Mouse (Mus musculus): Measurements from ENCODE around the gene Nipal1.

Nipal1 gene

DNA sequence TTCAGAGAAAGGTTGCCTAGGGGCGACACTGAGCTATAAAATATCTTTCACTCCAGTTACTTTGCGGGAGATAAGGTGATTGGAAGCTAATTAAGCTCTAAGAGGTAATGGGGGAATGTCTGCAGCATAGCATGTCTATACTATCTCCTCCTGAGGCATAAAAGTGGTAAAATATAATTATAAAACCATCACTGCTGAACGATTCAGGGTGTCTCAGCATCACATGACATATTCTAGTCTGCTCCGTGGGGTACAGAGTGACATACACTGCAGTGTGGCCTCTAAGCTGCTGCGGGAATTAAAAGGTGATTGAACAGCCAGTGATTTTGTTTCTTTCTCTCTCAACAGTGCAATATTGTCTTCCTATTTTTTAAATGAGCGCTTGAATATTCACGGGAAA, 18.8 kb downstream of the Nipal1 start:
- no peak for DNase-seq

DNA sequence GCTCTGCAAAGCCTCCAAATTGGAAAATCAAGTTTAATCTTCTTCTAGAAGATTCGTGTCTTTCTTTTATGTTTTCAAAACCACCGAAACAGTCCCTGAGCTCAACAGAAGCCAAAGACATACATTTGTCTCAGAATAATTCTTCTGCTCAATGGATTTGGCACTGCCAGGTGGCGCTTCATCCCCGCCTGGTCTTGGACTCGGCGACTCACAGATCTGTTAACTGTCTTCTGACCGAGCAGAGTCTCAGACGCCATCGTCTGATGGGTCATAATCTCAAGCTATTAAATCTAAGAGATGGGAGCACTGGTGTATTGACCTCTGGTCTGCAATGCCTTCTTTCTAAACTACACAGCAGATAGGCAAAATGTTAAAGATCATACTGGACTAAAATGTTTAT, 20.8 kb downstream of the Nipal1 start:
- no peak for DNase-seq

DNA sequence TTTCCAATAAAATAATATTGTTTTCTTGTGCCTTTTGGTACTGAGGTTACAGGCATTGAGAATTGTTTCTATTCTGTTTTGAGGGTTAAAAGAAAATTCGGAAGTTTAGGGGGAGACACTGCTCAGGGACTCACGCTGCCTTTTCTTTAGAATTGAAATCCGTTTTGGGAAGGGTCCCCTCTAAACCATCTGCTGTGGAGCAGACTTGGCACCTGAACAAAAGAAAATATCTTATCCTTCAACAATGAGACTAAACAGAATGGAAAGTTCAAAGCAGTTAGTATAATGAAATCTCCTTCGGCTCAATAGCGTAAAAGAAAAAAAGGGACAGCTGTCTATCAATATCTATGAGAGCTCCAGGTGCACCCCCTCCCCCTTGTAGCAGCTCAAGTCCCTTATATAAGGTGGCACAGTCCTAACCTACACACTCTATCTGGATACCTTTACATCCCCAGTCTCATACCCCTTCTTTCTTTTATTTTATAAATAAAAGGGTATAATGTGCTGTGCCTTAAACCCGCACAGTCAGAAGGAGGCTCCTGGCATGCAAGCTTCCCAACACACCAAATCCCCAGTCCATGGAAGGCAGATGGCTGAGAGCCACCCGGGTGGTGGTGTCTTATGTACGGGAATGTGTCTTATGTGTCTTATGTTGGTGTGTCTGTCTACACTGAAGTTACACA, 23.6 kb downstream of the Nipal1 start:
- DNase-seq = no peak

DNA sequence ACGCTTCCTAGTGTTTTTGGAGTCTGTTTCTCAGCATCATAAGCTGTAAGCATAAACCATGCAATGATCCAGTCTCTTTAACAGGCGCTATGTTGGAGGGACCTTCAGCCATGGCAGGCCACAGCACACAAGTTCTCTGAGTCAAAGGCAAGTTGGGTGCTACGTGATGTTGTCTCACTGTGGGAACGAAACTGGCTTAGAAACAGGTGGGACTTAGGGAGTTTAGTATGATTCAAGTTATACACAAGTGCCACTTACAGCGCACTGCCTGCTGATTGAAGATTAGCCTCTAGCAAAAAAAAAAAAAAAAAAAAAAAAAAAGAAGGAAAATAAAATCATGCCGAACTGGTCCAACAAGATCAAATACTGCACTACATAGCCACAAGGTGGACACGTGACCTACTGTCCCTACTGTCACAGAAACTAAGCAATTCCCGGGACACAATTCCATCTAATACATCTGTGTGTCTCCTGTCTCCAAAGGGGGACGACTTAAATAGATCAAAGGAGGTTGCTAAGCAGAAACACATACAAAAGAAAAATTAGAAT, 27.5 kb downstream of the Nipal1 start:
- no peak for DNase-seq

DNA sequence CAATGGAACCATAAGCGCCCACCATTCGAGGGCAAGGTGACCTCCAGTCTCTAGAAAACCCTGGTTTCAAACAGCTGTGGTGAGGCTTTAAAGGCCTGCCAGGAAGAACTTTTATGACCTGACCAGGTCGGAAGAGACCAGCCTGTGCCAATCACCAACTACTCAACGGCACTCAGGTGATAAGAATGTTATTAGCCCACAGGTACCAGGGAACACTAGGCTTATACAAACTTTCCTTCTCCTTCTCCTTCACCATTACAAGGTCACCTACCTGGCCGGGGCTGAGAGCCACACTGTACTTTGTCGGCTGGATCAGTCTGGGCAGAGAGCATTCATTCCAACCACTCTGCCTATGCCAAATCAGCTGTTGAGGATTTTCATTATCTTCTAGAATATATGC, 33.9 kb downstream of the Nipal1 start:
- peak; percentile 21 to 23 for DNase-seq

DNA sequence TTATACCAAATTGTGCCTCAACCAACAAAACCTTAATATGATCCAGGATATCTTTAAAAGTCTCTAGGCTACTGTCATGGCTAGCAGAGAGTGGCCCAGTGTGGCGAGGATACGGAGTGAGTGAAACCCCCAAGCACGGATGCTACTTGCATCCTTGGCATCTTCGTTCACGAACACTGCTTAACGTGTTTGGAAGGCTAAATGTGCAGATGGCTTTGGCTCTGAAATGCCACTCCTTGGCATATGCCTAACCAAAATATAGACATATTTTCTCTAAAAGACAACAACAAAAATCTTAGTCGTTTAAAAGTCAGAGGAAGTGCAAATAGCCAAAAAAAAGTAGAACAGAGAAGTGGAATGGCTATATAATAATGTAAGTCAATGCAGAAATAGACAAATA, 42.0 kb downstream of the Nipal1 start:
- no peak for DNase-seq

DNA sequence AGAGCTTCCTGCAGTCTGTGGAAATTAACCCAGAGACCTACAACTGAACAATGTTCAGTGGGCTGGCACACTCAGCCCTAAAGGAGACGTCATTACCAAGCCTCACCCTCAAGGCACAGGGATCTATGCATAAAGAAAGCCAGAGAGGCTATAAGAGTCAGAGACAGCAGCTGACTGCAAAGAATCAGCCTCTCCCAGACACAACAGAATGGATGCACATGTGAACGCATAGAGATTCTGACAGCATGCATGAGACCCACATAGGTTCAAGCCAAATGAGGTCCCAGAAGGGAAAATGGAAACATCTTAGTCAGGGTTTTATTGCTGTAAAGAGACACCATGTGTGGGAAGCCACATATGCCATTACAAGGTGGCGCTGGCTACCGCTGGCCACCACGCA, 42.9 kb downstream of the Nipal1 start:
- no peak for DNase-seq

DNA sequence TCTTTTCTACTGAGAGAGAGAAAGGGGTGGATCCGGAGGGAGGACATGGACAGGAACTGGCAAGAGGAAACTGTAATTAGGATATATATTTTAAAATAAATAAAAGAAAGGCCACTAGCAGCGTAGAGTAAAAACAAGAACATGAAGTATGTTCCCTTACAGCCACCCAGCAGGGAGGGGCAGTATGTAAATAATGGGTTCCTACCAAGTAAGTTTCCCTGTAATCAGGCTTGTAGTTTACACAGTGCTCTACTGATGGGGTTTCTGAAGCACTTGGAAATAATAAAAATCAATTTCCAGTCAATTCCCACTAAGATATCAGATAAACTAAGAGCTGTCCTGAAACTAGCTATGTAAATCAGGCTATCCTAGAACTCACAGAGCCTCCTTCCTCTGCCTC, 47.1 kb downstream of the Nipal1 start:
- no peak for DNase-seq

DNA sequence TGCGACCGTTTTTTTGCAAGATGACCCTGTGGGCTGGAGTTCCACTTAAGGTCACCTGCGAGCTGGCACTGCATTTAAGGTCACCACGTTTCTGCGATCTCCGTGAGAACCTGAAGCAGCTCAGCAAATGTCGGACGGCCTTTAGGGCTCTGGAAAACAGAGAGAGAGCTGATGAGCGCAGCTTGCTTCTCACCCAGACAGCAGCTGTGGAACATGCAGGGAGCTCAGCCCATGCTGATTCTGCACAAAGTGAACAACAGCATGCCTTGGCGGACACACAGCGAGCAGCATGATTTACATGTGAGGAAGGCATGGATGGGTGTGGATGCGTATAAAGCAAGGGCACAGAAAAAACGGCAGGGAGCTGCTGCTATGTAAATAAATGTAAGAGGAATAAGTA, 48.9 kb downstream of the Nipal1 start:
- no peak for DNase-seq

DNA sequence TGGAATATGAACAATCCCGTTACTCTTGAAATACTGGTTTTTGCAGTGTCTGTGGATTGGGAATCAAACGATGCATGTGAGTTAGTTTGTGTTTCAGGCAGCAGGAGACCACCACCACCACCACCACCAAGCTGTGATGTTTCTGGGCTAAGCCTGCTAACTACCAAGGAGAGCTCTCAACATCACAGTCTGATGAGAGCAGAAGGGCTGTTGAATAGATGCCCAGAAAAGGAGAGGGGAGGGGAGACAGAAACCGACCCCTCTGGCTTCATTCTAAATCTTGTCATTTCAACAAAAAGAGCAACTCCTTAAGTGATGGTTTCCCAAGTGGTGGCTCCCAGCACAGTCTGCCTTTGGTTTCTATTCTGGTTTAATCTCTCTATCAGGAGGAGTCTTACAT, 50.7 kb downstream of the Nipal1 start:
- no peak for DNase-seq

DNA sequence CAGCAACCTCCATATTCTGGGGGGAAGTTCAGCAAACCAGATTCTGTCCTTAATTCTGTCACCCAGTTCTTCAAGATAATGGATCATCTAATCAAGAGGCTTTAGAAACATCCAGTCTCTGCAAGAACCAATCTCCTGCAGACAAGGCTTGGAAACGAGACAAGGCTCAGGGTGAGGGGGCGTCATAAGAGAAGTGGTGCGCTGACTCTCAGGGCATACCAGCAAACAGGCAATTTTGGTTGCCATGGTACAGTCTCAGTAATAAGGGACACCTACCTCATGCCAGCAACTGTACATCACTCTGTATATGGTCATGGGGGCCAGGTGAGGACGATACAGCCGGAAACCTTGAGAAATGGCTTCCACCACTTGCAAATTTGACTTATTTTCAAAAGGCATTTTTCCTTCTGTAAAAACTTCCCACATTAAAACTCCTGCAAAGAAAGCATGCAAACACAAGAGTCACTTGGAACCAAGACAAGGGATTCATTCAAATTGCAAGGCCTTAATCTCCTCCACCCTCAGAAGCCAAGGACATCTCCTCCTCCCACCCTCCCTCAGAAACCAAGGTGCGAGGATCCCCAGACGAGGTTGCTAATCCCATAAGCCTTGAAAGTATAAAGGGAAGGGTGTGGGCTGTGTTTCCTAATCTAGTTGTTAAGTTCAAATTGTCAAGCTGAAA, 51.4 kb downstream of the Nipal1 start:
- no peak for DNase-seq

DNA sequence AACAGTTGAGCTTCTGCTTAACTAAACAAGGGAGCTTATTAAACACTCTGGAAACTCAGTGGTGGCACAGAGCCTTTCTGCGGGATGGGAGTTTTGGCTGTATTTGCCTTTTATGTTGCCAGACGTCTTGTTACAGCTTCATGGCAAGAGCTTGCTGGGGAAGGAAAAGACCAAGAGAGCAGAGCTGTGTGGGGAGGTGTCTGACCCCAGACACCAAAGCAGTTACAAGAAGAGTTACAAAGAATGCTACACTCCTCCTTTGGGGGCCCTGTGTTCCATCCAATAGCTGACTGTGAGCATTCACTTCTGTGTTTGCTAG, 51.9 kb downstream of the Nipal1 start:
- no peak for DNase-seq

DNA sequence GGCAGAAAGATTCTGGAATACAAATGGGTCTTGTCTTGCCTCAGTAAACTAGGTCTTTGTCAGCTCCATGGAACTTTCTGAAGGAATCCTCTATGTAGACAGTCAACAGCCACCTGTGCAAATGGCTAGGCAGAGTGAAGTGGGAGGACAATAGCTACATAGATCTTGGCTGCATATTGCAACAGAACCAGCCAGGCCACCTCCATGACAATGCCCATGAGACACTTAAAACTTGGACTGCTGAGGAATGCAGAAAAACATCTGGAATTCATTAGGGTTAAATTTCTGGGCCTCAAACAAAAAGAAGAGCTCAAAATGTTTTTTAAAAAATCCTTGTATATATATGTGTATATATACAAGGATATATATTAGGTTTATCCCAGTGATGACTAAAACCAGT, 54.6 kb downstream of the Nipal1 start:
- no peak for DNase-seq

DNA sequence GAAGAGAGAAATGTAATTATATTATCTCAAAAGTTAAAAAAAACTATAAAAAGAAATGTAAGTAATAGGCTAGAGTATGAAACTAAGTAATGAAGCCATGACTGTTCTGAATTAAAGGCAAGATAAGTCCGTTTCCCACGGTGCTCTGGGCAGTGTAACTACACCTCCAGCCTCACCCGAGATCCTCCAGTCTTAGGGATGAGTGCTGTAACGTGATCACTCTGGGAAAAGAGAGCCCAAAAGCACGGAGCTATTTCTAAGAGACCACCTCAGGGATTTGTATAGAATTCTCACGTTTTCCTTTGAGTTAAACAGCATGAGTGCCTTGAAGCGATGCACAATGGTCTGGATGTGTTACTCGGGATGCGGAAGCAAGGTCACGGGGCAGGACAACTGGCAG, 58.5 kb downstream of the Nipal1 start:
- DNase-seq = peak in 1 of 2 experiments; percentile 9

DNA sequence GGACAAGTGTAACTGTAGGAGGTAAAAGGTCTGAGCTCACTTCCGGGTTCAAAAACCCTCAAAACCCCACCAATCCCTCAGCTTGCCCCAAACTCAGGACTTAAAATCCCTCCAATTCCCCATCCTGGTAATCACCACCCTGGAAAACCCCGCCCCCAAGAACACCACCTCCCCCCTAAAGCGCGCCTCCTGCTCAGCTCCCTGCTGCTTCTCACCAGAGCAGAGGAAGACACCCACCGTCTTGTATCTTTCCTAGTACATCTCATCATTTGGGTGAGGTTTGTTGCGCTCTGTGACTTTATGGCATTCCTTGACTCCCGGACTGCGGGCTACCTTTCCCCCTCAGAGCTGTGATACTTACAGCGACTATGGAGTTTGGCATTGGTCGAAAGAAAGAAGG, 59.1 kb downstream of the Nipal1 start:
- no peak for DNase-seq

DNA sequence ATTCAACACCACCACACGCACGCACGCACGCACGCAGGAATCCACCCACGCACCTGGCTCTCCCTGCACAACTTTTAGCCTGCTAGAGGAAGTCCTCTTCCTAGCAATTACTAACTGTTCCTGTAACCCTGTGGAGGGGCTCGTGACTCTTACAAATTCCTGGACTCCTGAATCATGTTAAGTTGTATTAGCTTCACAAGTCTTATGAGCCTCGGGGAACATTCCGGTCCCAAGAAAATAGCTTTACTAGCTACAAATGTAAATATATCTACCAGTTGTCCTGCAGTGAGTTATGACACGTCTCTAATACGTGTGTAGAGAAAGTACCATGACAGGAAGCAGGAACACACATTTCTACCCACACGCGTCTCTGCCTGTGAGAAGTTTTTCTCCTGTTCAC, 61.9 kb downstream of the Nipal1 start:
- DNase-seq = no peak

DNA sequence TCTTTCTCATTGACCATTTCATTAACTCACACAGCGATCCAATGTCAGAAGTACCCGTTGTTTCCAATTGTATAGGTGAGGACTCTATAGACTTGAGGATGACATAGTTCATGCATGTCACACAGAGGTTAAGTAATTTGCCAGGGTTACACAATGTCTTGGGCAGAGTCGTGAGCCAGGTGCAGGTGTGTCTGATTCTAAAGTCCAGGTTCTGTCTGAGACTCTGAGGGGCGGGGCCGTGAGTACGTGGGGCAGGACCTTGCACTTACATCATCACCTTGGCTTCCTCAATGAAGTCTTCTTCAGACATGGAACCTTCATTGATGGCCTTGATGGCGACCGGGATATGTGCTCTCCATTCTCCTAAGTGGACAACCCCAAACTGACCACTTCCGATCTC, 62.4 kb downstream of the Nipal1 start:
- DNase-seq = no peak

DNA sequence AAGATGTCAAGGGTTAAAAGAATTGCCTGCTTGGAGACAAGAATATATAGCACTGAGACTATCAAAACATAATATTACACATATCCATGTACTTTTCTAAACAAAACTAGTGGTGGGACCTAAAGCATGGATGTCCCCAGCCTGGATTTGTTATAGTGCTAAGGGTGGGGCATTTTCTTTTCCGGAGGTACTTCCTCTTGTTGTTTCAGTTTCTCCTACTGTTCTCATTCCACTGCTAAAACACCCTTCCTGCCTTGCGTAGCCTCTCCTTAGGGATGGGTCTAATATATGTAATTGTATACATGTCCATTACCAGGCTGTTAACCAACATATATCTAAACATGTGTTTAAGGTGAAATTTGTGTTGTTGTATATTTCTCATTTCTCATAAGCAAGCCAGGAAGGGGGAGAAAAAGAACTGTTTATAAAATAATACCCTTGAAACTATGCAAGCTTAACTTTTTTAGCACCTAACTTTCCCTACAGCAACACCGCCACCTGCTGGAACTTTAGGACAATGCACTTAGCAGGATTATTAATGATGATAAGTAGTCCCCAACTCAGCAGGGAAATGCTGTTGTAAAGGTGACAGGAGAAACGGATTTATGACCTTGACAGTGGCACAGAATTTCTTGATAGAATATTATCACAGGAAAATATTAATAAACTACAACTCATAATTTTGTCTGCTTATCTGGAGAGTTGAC, 63.1 kb downstream of the Nipal1 start:
- DNase-seq = peak; percentile 46 to 82

DNA sequence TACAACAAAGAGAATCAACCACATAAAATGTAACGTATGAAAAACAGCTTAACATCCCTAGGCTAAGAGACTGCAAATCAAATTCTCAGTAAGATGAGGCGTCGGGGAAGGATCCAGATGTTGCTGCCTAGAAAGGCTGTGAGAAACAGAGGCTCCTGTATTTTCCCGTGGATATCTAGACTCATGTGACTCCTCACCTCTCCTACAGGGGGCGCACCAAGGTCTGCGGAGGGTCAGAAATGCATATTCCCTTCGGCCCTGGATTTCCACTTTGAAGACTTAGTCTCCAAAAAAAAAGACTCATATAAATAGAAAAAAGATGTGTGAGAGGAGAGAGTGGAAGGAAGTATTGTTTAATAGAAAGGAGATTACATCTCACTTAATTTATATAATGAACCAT, 73.0 kb downstream of the Nipal1 start:
- DNase-seq = no peak
